Mouse (Mus musculus) natural killer cell, adult 2 months (primary cell): ENCODE data around the gene Mmp24.
"Not testable (repeated sequence)": the region's sequence is repeated elsewhere in the genome, so short reads cannot be mapped to it uniquely, and the experiment has no call there.

Experiments used
- DNase-seq, 2 experiments: peaks; one replicate each; pipeline ENCODE4 v3.0.0; 2022; ENCODE audit warnings: low spot score in 2 of 2

The Mmp24 gene

DNA sequence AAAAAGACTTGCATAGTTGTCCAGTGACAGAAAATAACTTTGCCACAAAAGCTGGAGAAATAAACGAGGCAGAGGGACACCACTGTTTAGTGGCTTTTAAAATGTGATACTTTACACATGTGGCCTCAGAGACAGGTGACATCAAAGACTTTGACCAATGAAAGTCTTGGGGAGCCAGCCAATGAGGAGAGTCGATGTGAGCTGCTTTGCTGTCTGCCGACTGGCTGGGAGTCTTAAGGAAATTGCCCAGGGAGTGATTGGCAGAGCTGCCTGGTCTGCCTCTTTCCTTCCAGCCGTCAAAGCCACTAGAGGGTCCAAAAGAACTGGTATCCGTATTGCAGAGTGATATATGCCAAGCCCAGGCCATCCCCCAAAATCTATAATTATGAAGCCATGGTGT, 39.7 kb downstream of the Mmp24 start:
- DNase-seq, result no peak

DNA sequence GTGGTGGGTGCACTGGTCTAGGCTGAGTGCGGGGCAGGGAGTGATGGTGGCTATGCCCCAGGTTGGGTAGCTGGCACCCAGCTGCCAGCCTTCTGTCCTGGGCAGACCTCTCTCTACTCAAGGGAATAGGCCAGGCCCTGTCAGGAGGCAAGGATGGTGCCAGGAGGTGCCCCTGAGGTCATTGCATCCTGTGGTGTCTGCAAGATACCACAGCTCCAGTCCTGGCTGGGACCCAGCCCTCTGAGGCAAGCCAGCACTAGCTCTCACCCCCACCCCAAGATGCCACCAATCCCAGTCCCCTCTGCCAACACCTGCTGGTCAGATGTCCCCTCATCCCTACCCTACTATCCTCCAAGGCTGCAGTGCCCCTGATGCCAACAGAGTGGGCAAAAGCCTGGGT, 41.0 kb downstream of the Mmp24 start:
- no peak for DNase-seq

- peak; percentile 64 to 82 for DNase-seq
These were observed 42.4 kb downstream of the Mmp24 start for GRCm38 (mm10) chr2:155817301-155818245.

- peak; percentile 95 to 96 for DNase-seq
These were observed 43.7 kb downstream of the Mmp24 start for GRCm38 (mm10) chr2:155818596-155819391.

DNA sequence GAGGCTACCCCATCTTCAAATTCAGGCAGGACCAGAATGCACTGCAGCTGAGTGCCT, 44.1 kb downstream of the Mmp24 start, which contains the start of gene BC029722:
Gene BC029722, minus strand, starts transcription at position 35 of the 57 bp plus-strand sequence.
- no peak for DNase-seq

DNA sequence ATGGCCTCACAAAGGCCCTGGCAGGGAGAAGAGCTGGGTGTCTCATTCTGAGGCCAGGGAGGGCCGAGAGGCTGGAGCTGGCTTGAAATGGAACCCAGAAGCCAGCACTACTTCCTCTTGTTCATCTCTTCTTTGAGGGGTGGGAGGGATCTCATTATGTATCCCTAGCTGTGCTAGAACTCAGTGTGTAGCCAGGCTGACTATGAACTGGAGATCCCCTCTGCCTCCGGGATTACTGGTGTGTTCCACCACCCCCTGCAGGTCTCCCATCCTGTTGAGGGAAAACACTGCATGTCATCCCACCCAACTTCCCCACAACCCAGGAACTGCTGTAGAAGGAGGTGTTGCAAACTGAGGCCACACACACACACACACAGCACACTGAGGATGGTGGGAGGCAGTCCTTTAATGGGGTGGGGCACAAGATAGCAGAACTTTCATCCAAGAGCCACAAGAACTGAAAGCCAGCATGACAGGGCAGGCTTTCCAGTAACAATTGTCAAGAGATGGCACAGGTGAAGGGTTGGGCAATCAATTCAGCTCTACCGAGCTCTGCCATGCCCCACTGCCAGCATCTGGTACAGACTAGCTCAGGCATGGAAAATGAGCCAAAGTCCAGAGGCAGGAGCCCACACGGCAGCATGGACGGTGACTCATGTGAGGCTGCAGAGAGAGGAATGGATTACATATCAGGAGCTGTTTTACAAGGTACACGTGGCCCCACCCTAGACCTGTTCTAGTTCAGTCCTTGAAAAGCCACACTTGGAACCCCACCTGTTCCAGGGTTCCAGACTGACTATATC, 44.5 kb downstream of the Mmp24 start:
- DNase-seq, result no peak

GRCm38 (mm10) chr2:155820779-155821178, 45.6 kb downstream of the Mmp24 start:
- no peak for DNase-seq

- no peak for DNase-seq
These were observed 48.6 kb downstream of the Mmp24 start for GRCm38 (mm10) chr2:155823722-155824121.

DNA sequence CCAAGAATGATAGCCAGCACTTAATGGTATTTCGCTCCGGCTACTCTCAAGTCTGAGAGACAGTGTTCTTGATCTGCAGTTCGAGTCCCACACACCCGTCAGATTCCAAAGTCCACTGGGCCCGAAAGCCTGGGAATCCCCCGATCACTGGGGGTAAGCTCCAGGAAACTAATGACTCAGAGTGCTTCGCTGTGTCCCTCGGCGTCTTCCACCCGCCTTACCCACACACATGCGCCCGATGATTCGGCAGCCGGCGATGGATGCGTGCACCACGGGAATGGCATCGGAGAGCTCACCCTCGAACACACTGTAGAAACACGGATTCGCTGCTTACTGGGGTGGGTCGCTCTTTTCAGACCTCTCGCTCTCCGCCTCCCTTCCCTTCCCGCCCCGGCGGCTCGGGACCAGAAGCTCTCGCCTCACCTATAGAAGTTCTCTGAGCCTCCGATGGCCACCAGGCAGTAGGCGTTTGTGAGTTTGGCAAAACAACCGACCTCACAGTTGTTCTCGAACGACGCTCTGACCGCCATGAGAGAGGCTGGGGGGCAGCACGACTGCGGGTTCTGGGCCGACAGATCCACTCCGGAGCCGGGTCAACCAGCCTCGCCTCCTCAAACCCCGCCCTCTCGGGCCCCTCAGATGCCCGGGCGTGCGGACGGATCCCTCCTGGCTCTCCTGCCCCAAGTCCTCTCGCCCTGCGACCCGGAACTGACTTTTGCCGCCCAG, 50.9 kb downstream of the Mmp24 start:
- peak; percentile 29 to 30 for DNase-seq

GRCm38 (mm10) chr2:155826630-155827424, 51.7 kb downstream of the Mmp24 start, which contains the start of gene Eif6:
Gene Eif6, minus strand, starts transcription at chr2:155826925.
- DNase-seq, result peak; percentile 73 to 78

- no peak for DNase-seq
These were observed 55.7 kb downstream of the Mmp24 start for GRCm38 (mm10) chr2:155830841-155831240.

GRCm38 (mm10) chr2:155831302-155831701, 56.2 kb downstream of the Mmp24 start:
- DNase-seq, result no peak

GRCm38 (mm10) chr2:155832087-155832486, 56.9 kb downstream of the Mmp24 start:
- not testable (repeated sequence) for DNase-seq

DNA sequence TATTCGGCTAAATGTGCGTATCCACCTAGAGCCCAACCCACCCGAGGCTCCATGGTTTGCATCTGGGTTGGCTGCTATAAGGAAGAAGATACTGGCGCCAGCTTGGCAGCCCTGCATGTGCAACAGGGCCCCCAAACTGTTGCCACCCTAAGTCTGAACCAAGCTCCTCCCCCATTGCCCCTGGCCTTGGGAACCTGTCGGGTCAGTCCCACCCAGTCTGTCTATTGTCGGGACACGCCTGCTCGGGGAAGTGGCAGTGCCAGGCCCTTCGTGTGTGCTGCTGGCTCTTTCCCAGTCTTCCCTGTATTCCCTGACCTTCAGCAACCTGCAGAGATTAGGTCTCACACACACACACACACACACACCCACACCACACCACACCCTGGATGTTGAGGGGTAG, 59.6 kb downstream of the Mmp24 start, which contains the start of gene Fam83c:
Gene Fam83c, minus strand, starts transcription at position 123 of the 400 bp plus-strand sequence.
- DNase-seq, result no peak

- no peak for DNase-seq
These were observed 62.8 kb downstream of the Mmp24 start for GRCm38 (mm10) chr2:155837961-155838360.

DNA sequence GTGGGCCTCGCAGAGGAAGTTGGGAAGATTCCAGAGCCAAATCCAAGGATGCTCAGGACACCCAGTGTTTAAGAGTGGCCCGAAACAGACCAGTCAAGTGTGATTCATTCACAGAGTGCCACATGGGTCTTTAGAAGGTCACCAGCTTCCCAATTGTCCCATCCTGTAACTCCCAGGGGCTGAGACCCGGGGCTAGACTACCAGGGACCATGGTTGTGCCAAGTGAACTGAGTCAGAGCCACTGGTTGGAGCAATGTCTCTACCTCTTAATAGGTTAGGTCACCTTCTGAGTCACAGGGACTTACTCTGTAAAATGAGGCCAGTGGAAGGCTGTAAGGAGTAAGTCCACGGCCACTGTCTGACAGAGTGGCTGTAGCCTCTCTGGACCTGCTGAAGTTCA, 63.8 kb downstream of the Mmp24 start:
- DNase-seq, result no peak

DNA sequence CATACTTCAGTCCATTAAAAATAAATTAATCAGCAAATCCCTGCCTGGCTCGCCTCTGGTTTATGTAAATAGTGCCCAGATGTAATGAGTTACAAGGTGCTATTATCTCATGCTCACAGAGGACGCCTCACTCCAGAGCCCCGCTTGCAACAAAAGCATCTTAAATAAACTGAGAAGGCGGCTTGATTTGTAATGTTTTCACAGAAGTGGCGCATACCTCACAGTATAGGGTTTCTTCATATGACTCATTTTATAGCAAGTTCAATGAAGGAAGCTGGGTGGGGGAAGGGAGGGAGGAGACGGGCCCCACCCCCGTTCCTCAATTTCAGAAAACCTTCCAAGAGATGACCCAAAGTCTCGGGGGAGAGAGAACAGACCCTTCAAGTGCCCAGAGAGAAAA, 71.8 kb downstream of the Mmp24 start:
- DNase-seq, result no peak

DNA sequence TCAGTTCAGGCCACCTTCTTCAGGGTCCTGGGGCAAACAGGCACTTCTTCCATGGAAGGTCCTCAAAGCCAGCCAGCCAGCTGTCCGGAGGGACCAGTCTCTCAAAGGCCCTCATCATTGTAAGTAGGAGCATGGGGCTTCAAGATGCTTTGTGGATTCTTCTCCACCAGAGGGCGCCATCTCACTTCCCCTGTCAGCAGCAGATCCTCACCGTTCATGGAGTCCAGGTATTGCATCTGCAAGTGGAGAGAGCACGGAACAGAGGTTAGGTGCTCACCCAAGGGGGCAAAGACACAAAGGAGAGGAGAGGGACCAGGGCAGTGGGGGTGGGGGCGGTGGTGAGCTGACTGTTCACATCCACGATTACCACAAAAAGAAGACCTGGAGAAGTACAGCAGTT, 73.1 kb downstream of the Mmp24 start:
- peak; percentile 59 to 74 for DNase-seq

DNA sequence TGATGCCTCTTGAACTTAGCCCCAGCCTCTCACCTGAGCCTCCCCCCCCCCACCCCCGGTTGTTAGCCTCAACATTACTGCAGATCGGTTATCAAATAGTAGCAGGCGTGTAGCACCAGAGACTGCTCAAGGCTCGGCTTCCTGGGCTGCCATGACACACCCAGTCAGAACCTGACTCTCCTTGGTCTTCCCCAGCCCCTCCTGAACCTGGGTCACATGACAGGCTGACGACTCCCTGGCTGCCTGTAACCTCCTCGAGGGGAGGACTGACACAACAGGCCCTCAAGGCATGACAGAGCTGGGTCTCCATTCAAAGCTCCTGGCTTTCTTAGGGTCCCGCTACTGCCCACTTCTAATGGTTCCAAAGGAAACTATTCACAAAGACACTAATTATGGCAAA, 74.3 kb downstream of the Mmp24 start:
- no peak for DNase-seq

GRCm38 (mm10) chr2:155850120-155850519, 75.0 kb downstream of the Mmp24 start:
- DNase-seq, result no peak

DNA sequence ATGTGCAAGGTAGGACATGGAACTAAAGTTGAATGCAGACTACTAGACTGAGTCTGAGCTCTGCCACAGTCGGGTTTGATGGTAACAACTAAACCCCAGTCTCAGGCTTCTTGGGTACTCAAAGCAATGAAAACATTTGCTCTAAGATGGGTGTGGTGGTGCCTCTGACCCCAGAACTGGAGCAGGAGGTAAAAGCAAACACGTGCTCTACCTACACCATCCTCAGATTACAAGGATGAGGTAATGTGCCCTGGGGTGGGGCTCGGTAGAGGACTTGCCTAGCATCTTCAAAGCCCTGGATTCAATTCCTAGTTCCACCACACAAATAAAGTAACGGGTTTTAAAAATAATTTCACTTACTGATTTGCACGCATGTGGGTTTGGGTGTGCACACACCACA, 77.4 kb downstream of the Mmp24 start:
- DNase-seq, result no peak
